Mouse (Mus musculus): ENCODE data around the gene Hfe.
A peak's percentile ranks its signal among the peaks of the same experiment; 100 is the strongest.
"Not testable (repeated sequence)": the region's sequence is repeated elsewhere in the genome, so short reads cannot be mapped to it uniquely, and the experiment has no call there.

Gene Hfe

GRCm38 (mm10) chr13:23688956-23689355 lies 21.7 kb downstream of the Hfe start:
- ATAC-seq (ENCODE audit: insufficient number of reproducible peaks, low FRiP score, low TSS enrichment) = no peak

GRCm38 (mm10) chr13:23687907-23688306 lies 22.7 kb downstream of the Hfe start:
- no peak for ATAC-seq (ENCODE audit: insufficient number of reproducible peaks, low FRiP score, low TSS enrichment)

GRCm38 (mm10) chr13:23687181-23687580 lies 23.5 kb downstream of the Hfe start:
- no peak for ATAC-seq (ENCODE audit: insufficient number of reproducible peaks, low FRiP score, low TSS enrichment)

GRCm38 (mm10) chr13:23685966-23686365 lies 24.7 kb downstream of the Hfe start:
- no peak for ATAC-seq (ENCODE audit: insufficient number of reproducible peaks, low FRiP score, low TSS enrichment)

- no peak for ATAC-seq (ENCODE audit: insufficient number of reproducible peaks, low FRiP score, low TSS enrichment)
These were observed 25.4 kb downstream of the Hfe start for GRCm38 (mm10) chr13:23685121-23685861.

GRCm38 (mm10) chr13:23684295-23684945 lies 26.2 kb downstream of the Hfe start:
- ATAC-seq (ENCODE audit: insufficient number of reproducible peaks, low FRiP score, low TSS enrichment) = peak; percentile 26; the same call in 1 of the 2 replicates

- ATAC-seq (ENCODE audit: insufficient number of reproducible peaks, low FRiP score, low TSS enrichment) = peak; percentile 100
These were observed 26.8 kb downstream of the Hfe start, which contains the start of the genes Hist1h2ac and Hist1h2bc for GRCm38 (mm10) chr13:23683755-23684281. TSS of gene Hist1h2ac (minus strand) at chr13:23683948. TSS of gene Hist1h2bc (plus strand) at chr13:23684199.

GRCm38 (mm10) chr13:23682947-23683754 lies 27.5 kb downstream of the Hfe start:
- ATAC-seq (ENCODE audit: insufficient number of reproducible peaks, low FRiP score, low TSS enrichment) = not testable (repeated sequence)

GRCm38 (mm10) chr13:23682623-23682946 lies 28.1 kb downstream of the Hfe start:
- no peak for ATAC-seq (ENCODE audit: insufficient number of reproducible peaks, low FRiP score, low TSS enrichment)

GRCm38 (mm10) chr13:23681990-23682582 lies 28.6 kb downstream of the Hfe start:
- ATAC-seq (ENCODE audit: insufficient number of reproducible peaks, low FRiP score, low TSS enrichment) = no peak

- ATAC-seq (ENCODE audit: insufficient number of reproducible peaks, low FRiP score, low TSS enrichment) = no peak
These were observed 48.1 kb downstream of the Hfe start for GRCm38 (mm10) chr13:23662536-23662935.

GRCm38 (mm10) chr13:23659636-23660366 lies 50.9 kb downstream of the Hfe start:
- ATAC-seq (ENCODE audit: insufficient number of reproducible peaks, low FRiP score, low TSS enrichment) = no peak
